Mouse (Mus musculus): Measurements from ENCODE around the gene Ncapd3. TPM values are rescaled to one million over a fixed set of nuclear protein-coding genes. Genes with fewer than 3 reads are reported as not detected.

Gene Ncapd3
- 36.3 and 38.7 TPM in 2 replicates for polyA plus RNA-seq (2015; fragmentation: Nextera tagmentation; extraction: Ambion mirVana)

GRCm38 (mm10) chr9:27029828-27030762 lies at the start of gene Ncapd3, which contains the start of gene Vps26b:
Gene Ncapd3, plus strand, starts transcription at chr9:27030175.
Gene Vps26b, minus strand, starts transcription at chr9:27030065.
- DNase-seq (ENCODE audit: low spot score), result peak; percentile 97

GRCm38 (mm10) chr9:26985090-26985613 lies 44.8 kb upstream of the Ncapd3 start:
- DNase-seq (ENCODE audit: low spot score), result no peak

DNA sequence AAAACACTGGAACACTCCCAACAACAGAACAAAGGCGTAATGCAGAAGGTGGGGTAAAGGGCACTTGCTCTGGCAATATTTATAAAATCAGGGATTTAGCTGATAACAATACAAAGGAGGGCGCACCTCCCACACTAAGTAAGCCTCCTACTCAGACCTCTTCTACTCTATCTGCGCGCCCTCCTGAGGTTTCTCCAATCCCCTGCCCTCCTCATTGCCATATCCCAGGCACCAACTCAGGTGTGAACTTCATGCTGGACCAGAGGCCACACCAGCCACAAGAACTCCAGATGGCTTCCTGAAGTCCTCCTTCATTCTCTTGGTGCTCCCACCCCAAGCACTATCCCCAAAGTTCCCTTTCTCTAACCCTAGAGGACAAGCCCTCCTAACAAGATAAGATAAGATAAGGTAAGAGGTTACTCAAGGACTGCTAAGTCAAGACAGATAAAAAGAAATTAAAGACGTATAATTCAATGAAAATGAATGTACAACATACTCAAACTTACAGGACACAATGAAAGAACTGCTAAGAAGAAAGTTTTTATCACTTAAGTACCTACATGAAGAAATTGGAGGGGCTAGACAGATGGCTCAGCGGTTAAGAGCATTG lies 44.2 kb upstream of the Ncapd3 start:
- DNase-seq (ENCODE audit: low spot score), result no peak

DNA sequence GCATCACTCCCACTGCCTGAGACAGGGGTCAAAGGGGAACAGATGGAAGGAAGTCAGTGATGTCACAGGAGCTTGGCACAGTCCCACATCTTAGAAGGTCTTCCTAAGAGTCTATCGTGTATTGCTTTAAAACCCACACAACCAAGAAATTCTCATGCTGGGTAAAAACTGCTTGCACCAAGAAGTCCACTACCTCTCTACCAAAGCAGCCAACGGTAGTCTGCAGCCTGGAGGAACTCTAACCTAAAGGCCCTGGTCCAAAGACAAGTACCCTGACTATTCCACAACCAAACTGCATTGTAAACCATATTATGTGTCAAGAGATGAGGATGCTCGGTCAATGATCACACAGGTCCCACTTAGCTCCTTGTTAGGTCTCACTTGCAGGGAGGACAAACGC lies 39.8 kb upstream of the Ncapd3 start:
- DNase-seq (ENCODE audit: low spot score), result no peak

GRCm38 (mm10) chr9:26993118-26993517 lies 36.9 kb upstream of the Ncapd3 start:
- DNase-seq (ENCODE audit: low spot score), result no peak

- no peak for DNase-seq (ENCODE audit: low spot score)
These were observed 36.1 kb upstream of the Ncapd3 start for GRCm38 (mm10) chr9:26993900-26994299.

DNA sequence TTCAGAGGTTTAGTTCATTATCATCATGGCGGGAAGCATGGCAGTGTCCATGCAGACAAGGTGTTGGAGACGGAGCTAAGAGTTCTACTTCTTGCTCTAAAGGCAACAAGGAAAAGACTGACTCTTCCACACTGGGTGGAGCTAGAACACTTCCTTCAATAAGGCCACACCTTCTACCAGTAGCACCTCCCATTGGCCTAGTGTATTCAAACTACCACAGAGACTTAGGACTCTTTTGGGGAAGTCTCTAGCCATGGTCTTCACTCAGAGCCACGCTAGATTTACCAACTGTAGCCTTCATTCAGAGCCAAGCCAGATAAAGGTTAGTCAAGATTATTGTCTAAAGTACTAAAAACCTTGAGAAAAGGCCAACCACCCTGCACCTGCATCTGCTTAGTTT lies 32.9 kb upstream of the Ncapd3 start:
- no peak for DNase-seq (ENCODE audit: low spot score)

- DNase-seq (ENCODE audit: low spot score), result no peak
These were observed 32.5 kb upstream of the Ncapd3 start for GRCm38 (mm10) chr9:26997501-26997900.

DNA sequence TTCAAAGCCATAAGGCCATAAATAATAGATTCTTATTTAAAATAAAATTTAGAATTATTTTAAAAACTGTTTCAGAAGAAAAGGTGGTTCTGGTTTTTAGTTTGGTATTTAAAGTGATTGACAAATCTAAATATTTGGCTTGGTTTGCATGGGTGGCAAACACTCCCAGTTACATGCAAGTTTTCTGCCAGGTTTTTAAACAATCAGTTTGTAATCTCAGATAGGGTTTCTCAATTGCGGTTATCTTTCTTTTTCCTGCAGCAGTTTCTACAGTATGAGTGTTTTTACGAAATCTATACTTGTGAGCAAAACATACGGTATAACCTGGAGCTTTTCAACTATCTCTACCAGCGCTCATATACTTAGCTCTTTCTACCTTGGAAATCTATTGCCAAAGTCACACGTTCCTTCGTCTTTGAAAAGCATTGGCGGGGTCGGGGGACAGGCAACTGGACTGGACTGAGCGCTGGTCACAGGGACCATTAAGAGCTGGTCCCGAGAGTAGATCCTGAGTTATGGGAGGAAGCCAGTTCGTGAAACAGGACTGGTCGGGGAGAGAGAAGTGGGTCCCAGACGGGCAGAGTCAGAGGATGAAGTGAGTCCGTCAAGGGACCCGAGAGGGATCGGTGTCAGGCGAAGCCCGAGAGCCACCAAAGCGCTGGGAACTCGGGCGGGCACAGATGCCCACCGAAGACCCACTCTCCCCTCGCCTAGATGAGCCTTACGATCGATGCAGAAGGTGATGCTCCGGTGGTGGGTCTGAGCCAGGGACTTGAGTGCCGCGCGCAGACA lies 31.1 kb upstream of the Ncapd3 start:
- no peak for DNase-seq (ENCODE audit: low spot score)

GRCm38 (mm10) chr9:26999461-27000395 lies 30.2 kb upstream of the Ncapd3 start, which contains the start of the genes Acad8 and Thyn1:
Gene Acad8, minus strand, starts transcription at chr9:26999566.
Gene Thyn1, plus strand, starts transcription at chr9:26999710.
- peak; percentile 93 for DNase-seq (ENCODE audit: low spot score)

- DNase-seq (ENCODE audit: low spot score), result no peak
These were observed 24.7 kb upstream of the Ncapd3 start for GRCm38 (mm10) chr9:27005231-27005630.

DNA sequence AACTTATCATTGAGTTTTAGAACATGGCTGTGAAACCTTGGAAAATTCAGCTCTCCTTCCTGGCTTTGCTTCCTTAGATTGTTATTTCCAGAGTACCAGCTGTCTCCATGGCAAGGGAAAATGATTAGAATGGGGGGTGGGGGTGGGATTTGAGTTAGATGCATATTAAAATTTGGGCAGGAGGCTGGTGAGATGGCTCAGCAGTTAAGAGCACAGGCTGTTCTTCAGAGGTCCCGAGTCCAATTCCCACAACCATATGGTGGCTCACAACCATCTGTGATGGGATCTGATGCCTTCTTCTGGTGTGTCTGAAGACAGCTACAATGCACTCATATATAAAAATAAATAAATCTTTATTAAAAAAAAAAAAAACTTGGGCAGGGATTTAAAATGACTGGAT lies 24.0 kb upstream of the Ncapd3 start:
- DNase-seq (ENCODE audit: low spot score), result no peak

GRCm38 (mm10) chr9:27006866-27007265 lies 23.1 kb upstream of the Ncapd3 start:
- no peak for DNase-seq (ENCODE audit: low spot score)

- DNase-seq (ENCODE audit: low spot score), result no peak
These were observed 20.7 kb upstream of the Ncapd3 start for GRCm38 (mm10) chr9:27009231-27009630.

GRCm38 (mm10) chr9:27011572-27011971 lies 18.4 kb upstream of the Ncapd3 start:
- no peak for DNase-seq (ENCODE audit: low spot score)

DNA sequence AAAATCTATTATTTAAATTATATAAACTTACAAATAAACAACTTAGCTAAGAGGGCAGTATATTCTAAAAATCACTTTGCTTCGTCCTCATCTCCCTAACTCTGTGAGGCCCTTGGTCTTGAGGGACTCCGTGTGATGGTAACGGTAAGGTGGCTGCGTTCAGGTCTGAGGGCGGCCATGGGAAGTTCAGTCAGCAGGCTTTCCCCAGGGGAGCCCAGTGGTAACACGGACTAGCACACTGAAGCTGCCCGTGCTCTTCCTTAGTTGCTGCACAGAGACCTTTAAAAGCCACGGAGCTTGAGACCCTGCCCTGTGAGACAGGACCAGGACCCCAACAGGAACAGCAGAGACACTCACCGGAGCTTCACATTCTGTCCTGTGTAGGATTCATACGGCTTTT lies 11.0 kb upstream of the Ncapd3 start:
- DNase-seq (ENCODE audit: low spot score), result no peak

GRCm38 (mm10) chr9:27023681-27024080 lies 6.3 kb upstream of the Ncapd3 start:
- DNase-seq (ENCODE audit: low spot score), result peak; percentile 40

DNA sequence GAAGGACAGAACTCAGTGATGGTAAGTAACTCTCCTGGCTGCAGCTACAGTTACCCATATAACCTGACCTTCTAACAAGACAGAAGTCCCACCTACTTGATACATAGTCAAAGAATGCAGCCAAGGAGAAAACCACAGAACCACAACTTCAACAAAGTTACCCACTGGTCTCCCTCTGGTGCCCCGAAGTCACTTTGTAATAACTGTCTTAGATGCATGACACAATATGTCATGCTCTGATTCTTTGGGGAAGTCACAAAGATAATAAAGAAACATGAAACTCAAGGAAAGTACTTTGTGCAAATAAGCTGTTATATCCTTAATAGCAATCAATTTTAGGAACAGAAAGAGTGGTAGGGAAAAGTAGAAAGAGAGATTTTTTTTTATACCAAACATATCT lies 3.3 kb upstream of the Ncapd3 start:
- no peak for DNase-seq (ENCODE audit: low spot score)

DNA sequence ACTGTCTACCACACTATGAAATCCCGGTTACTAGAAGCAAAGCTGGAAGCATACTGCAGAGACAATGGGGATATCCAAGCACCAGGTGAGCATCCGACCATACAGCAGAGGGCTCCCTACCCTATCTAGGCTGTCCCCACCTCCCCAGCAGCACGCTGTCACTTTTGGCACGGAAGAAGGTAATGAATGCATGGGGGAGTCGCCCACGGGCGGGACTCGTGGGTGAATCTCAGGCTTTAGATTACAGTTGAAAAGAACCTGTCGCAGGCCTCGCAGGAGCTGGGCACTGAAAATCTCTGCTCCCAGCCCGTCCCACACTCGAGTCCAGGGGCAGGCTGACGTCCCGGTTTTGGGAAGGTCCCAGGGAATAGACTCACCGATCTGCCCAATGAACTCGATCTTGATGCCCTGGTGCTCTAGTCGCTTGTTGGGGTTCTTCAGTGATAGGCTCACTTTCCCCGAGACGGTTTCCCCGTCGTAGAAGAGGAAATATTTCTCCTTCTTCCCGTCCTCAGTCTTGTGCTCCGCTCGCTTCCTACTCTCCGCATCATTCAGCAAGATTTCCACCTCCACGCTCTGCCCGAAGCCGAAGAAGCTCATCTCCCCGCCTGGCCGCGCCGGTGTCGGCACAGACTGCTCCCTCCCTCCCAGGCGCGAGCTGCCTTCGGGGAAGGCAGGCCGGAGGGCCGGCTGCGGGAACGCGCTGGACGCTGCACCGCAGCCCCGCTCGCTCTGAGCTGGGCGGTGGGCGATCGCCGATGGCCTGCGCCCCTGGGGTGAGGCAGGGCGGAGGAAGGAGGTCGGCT lies 750 bp upstream of the Ncapd3 start:
- peak; percentile 71 for DNase-seq (ENCODE audit: low spot score)
